41 mouse cellular contexts compared by ENCODE assay signal in the genomic region with DNA sequence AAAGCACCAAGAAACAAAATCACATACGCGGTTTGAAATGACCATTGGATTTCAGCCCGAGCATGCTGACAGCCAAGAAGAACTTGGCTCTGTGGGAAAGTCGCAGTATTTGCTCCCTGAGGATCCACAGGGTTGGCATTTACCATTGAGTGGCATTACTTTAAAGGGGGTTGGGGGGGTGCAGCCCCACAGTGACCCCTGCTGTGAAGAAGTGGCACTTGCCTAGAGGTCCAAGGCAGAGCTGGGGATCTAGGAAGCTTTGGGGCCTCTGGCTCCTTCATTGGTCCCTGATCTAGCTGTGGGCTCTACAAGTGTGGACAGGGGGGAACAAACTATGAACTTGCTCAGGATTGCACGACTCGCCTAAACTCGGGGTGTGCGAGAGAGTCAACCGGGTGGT. TPM values are rescaled to one million over a fixed set of nuclear protein-coding genes. Genes with fewer than 3 reads are reported as not detected.
"Had no signal": no experiment of that assay in that cellular context is flagged by ENCODE, and none has a peak within 500 bp of the region (broad histone marks: within the 10 kb centered on the region; RNA-seq: fewer than 3 reads in every experiment).

No protein-coding gene starts in this region.

- H3K27me3 ChIP-seq: heart, embryonic 13.5 days; heart, embryonic 15.5 days; hindbrain, embryonic 12.5 days; limb, embryonic 13.5 days; limb, embryonic 15.5 days; liver, embryonic 13.5 days had no signal

- H3K4me2 ChIP-seq: heart, embryonic 11.5 days; heart, embryonic 13.5 days; heart, embryonic 15.5 days; hindbrain, embryonic 12.5 days; hindbrain, embryonic 14.5 days; limb, embryonic 13.5 days; limb, embryonic 15.5 days; liver, embryonic 13.5 days had no signal

- H3K4me3 ChIP-seq: gastrocnemius, adult 2 months; heart, adult 2 months; heart, embryonic 13.5 days; heart, embryonic 15.5 days; hindbrain, embryonic 10.5 days; hindbrain, embryonic 12.5 days; limb, embryonic 13.5 days; limb, embryonic 15.5 days; liver, embryonic 13.5 days had no signal

- H3K9ac ChIP-seq: heart, embryonic 13.5 days; heart, embryonic 15.5 days; hindbrain, embryonic 12.5 days; hindbrain, embryonic 14.5 days; limb, embryonic 13.5 days; limb, embryonic 15.5 days; liver, embryonic 13.5 days had no signal

- DNase-seq: gastrocnemius, adult 2 months; gastrocnemius, postnatal 10 days; gastrocnemius, postnatal 25 days; heart, adult 11 months; heart, adult 2 months; heart, postnatal 14 days; heart, postnatal 4 days; kidney, adult 18-20 months; kidney, adult 8-10 months; kidney, postnatal 10 days; kidney, postnatal 25 days; kidney, postnatal 4 days; layer of hippocampus, adult 9-11 months; layer of hippocampus, postnatal 36 days; left cerebral cortex, postnatal 4 days; liver, embryonic 13.5 days had no signal

- H3K27ac ChIP-seq: gastrocnemius, adult 2 months; heart, adult 2 months; heart, embryonic 13.5 days; heart, embryonic 15.5 days; hindbrain, embryonic 10.5 days; hindbrain, embryonic 12.5 days; hindbrain, embryonic 14.5 days; limb, embryonic 13.5 days; limb, embryonic 15.5 days; liver, embryonic 13.5 days had no signal

- H3K9me3 ChIP-seq: heart, embryonic 13.5 days; heart, embryonic 15.5 days; hindbrain, embryonic 10.5 days; hindbrain, embryonic 12.5 days; limb, embryonic 13.5 days; limb, embryonic 15.5 days; liver, embryonic 13.5 days had no signal

- H3K36me3 ChIP-seq: heart, embryonic 13.5 days; heart, embryonic 15.5 days; hindbrain, embryonic 10.5 days; hindbrain, embryonic 12.5 days; limb, embryonic 13.5 days; limb, embryonic 15.5 days; liver, embryonic 13.5 days had no signal

- ATAC-seq: hindbrain, embryonic 16.5 days; inflammation-experienced regulatory T-cells, adult 6 months; intestine, embryonic 16.5 days had no signal

- H3K4me1 ChIP-seq: heart, embryonic 13.5 days; heart, embryonic 15.5 days; hindbrain, embryonic 10.5 days; hindbrain, embryonic 12.5 days; limb, embryonic 13.5 days; limb, embryonic 15.5 days; liver, embryonic 13.5 days had no signal

RNA-seq across cellular contexts. Expression of a gene that starts 15.9 kb away (rescaled TPM):
- total RNA-seq: gastrocnemius, adult 2 months; gastrocnemius, postnatal 10 days; gastrocnemius, postnatal 25 days; gastrocnemius, postnatal 4 days; heart, adult 2 months; heart, postnatal 14 days; heart, postnatal 4 days; layer of hippocampus, adult 18-20 months; layer of hippocampus, adult 8-10 months; layer of hippocampus, postnatal 14 days; layer of hippocampus, postnatal 36 days; left cerebral cortex, adult 18-20 months; left cerebral cortex, adult 8-10 months; left cerebral cortex, postnatal 10 days; left cerebral cortex, postnatal 25 days; left cerebral cortex, postnatal 4 days; liver, adult 2 months had no signal
- polyA plus RNA-seq: frontal cortex, adult 2 months; heart, adult 2 months; heart, embryonic 11.5 days; heart, embryonic 13.5 days; heart, embryonic 15.5 days; heart, postnatal 0 days; hindbrain, embryonic 10.5 days; hindbrain, embryonic 12.5 days; hindbrain, embryonic 14.5 days; hindbrain, embryonic 16.5 days; inflammation-experienced regulatory T-cells, adult 6 months; intestine, embryonic 16.5 days; kidney, embryonic 14.5 days; kidney, embryonic 16.5 days; limb, embryonic 11.5 days; limb, embryonic 13.5 days; limb, embryonic 15.5 days; liver, adult 2 months; liver, embryonic 13.5 days had no signal

RNA-seq across cellular contexts. Expression of a gene that starts 21.4 kb away (rescaled TPM):
- total RNA-seq: gastrocnemius, adult 2 months; gastrocnemius, postnatal 10 days; gastrocnemius, postnatal 25 days; gastrocnemius, postnatal 4 days; heart, adult 2 months; heart, postnatal 14 days; heart, postnatal 4 days; layer of hippocampus, adult 18-20 months; layer of hippocampus, postnatal 14 days; layer of hippocampus, postnatal 36 days; left cerebral cortex, adult 18-20 months; left cerebral cortex, adult 8-10 months; left cerebral cortex, postnatal 10 days; left cerebral cortex, postnatal 25 days; left cerebral cortex, postnatal 4 days had no signal
- polyA plus RNA-seq: heart, embryonic 11.5 days; hindbrain, embryonic 12.5 days; hindbrain, embryonic 14.5 days; hindbrain, embryonic 16.5 days; kidney, embryonic 16.5 days; liver, adult 2 months had no signal

RNA-seq across cellular contexts. Expression of a gene that starts 37.9 kb away (rescaled TPM):
- total RNA-seq: gastrocnemius, adult 2 months; gastrocnemius, postnatal 10 days; gastrocnemius, postnatal 25 days; gastrocnemius, postnatal 4 days; heart, adult 2 months; heart, postnatal 14 days; heart, postnatal 4 days; layer of hippocampus, adult 18-20 months; layer of hippocampus, adult 8-10 months; layer of hippocampus, postnatal 14 days; layer of hippocampus, postnatal 36 days; left cerebral cortex, adult 18-20 months; left cerebral cortex, adult 8-10 months; left cerebral cortex, postnatal 10 days; left cerebral cortex, postnatal 25 days; left cerebral cortex, postnatal 4 days; liver, adult 2 months had no signal
- polyA plus RNA-seq: frontal cortex, adult 2 months; heart, adult 2 months; heart, embryonic 11.5 days; heart, embryonic 13.5 days; heart, embryonic 15.5 days; heart, postnatal 0 days; hindbrain, embryonic 10.5 days; hindbrain, embryonic 12.5 days; hindbrain, embryonic 14.5 days; hindbrain, embryonic 16.5 days; inflammation-experienced regulatory T-cells, adult 6 months; intestine, embryonic 16.5 days; kidney, embryonic 14.5 days; kidney, embryonic 16.5 days; limb, embryonic 11.5 days; limb, embryonic 13.5 days; limb, embryonic 15.5 days; liver, adult 2 months; liver, embryonic 13.5 days had no signal

RNA-seq across cellular contexts. Expression of a gene that starts 39.9 kb away (rescaled TPM):
- total RNA-seq: gastrocnemius, adult 2 months; gastrocnemius, postnatal 10 days; gastrocnemius, postnatal 25 days; gastrocnemius, postnatal 4 days; heart, adult 2 months; heart, postnatal 14 days; heart, postnatal 4 days; layer of hippocampus, adult 18-20 months; layer of hippocampus, adult 8-10 months; layer of hippocampus, postnatal 14 days; layer of hippocampus, postnatal 36 days; left cerebral cortex, adult 18-20 months; left cerebral cortex, adult 8-10 months; left cerebral cortex, postnatal 10 days; left cerebral cortex, postnatal 25 days; left cerebral cortex, postnatal 4 days; liver, adult 2 months had no signal
- polyA plus RNA-seq: frontal cortex, adult 2 months; heart, adult 2 months; heart, embryonic 11.5 days; heart, embryonic 13.5 days; heart, embryonic 15.5 days; heart, postnatal 0 days; hindbrain, embryonic 10.5 days; hindbrain, embryonic 12.5 days; hindbrain, embryonic 14.5 days; hindbrain, embryonic 16.5 days; inflammation-experienced regulatory T-cells, adult 6 months; intestine, embryonic 16.5 days; kidney, embryonic 14.5 days; kidney, embryonic 16.5 days; limb, embryonic 11.5 days; limb, embryonic 13.5 days; limb, embryonic 15.5 days; liver, adult 2 months; liver, embryonic 13.5 days had no signal
